ENCODE assay signal across 8 mouse cellular contexts in the genomic region with DNA sequence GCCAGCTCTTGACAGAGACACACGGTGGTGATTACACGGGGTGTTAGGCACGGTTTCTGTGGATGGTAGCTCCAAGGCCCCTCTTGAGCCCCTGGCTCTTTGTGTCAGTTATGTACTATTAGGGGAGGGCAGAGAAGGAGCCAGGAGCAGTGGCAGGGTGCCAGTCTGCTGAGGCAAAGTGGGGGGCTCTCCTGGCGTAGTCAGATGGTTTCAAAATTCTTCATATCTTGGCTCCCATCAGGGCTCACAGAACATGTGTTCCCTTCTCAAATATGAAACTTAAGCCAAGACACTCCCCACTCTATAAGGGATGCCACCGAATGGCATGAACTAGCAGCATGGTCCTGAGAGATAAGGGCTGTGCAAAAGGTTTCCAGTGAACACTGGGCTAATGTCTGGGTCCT. TPM values are rescaled to one million over a fixed set of nuclear protein-coding genes. Genes with fewer than 3 reads are reported as not detected.
A peak's percentile ranks its signal among the peaks of the same experiment; 100 is the strongest.
DNase-seq lines count a peak whose midpoint lies in the region; ATAC-seq and TF ChIP-seq lines count a peak whose summit lies in the region.

No protein-coding gene starts in this region.

- peaks cover 4% of the 10 kb centered on the region; the same call in 1 of the 2 replicates for H3K4me1 ChIP-seq in hindbrain, embryonic 12.5 days
- peaks cover 18% of the 10 kb centered on the region for H3K4me1 ChIP-seq in hindbrain, embryonic 10.5 days (replicated peaks)
- peaks cover 16 to 42% of the 10 kb centered on the region in 2 experiments for H3K4me1 ChIP-seq in MEL (ENCODE audit: control insufficient read depth in 1 of 2, insufficient read depth in 2 of 2, low read length in 2 of 2)
- peaks cover 37% of the 10 kb centered on the region for H3K4me1 ChIP-seq in liver, embryonic 16.5 days (ENCODE audit: control insufficient read depth, low read depth, low read length)
- H3K4me1 ChIP-seq in thymus, adult 2 months (replicated peaks; ENCODE audit: control insufficient read depth, insufficient read depth, low read length): no peaks in the 10 kb centered on the region

- TF ChIP-seq POLR2A in MEL (IDR thresholded peaks at IDR 0.05; ENCODE audit: control insufficient read depth in 1 of 2, insufficient read depth in 1 of 2, low read depth in 1 of 2, low read length in 2 of 2, poor library complexity in 1 of 2): no peak
- TF ChIP-seq POLR2A in thymus, adult 2 months (IDR thresholded peaks at IDR 0.05; ENCODE audit: control insufficient read depth, extremely low read depth, insufficient read depth, low read length, poor library complexity): no peak

- no peak overlapping the region for H3K9ac ChIP-seq in hindbrain, embryonic 12.5 days
- H3K9ac ChIP-seq in MEL (ENCODE audit: control insufficient read depth, low read depth, low read length, poor library complexity, severe bottlenecking): peak overlapping the region; percentile 1; the same call in 1 of the 2 replicates
- H3K9ac ChIP-seq in liver, embryonic 16.5 days (ENCODE audit: low read depth, low read length): peak overlapping the region; percentile 32

- TF ChIP-seq EP300 in MEL (IDR thresholded peaks at IDR 0.05; ENCODE audit: low read depth in 1 of 2, low read length in 2 of 2): peak; percentile 85 to 88

- no peak overlapping the region for H3K4me3 ChIP-seq in hindbrain, embryonic 12.5 days
- H3K4me3 ChIP-seq in hindbrain, embryonic 10.5 days: no peak overlapping the region
- H3K4me3 ChIP-seq in MEL (ENCODE audit: control insufficient read depth in 1 of 2, insufficient read depth in 1 of 2, low read depth in 2 of 2, low read length in 2 of 2): no peak overlapping the region
- peak overlapping the region; percentile 7; the same call in 1 of the 2 replicates for H3K4me3 ChIP-seq in liver, embryonic 16.5 days (ENCODE audit: low read depth, low read length)
- H3K4me3 ChIP-seq in thymus, adult 2 months (ENCODE audit: control insufficient read depth, insufficient read depth, low read length): no peak overlapping the region

- 0 out of 2 replicates have a peak, but pooled peaks cover 8% of the 10 kb centered on the region for H3K27me3 ChIP-seq in hindbrain, embryonic 12.5 days
- no peaks in the 10 kb centered on the region for H3K27me3 ChIP-seq in hindbrain, embryonic 10.5 days (ENCODE audit: insufficient read depth, poor library complexity, severe bottlenecking)
- no peaks in the 10 kb centered on the region for H3K27me3 ChIP-seq in MEL (ENCODE audit: control insufficient read depth in 1 of 2, insufficient read depth in 2 of 2, low read length in 2 of 2)
- no peaks in the 10 kb centered on the region for H3K27me3 ChIP-seq in liver, embryonic 16.5 days (ENCODE audit: control insufficient read depth, insufficient read depth, low read depth, low read length)
- no peaks in the 10 kb centered on the region for H3K27me3 ChIP-seq in thymus, adult 2 months (ENCODE audit: control insufficient read depth, insufficient read depth, low read length)

- no peaks in the 10 kb centered on the region for H3K79me2 ChIP-seq in MEL (ENCODE audit: control insufficient read depth, insufficient read depth, low read length, poor library complexity)

- no peaks in the 10 kb centered on the region for H3K9me3 ChIP-seq in hindbrain, embryonic 12.5 days (replicated peaks)
- H3K9me3 ChIP-seq in hindbrain, embryonic 10.5 days: no peaks in the 10 kb centered on the region; the same call in 1 of the 2 replicates
- H3K9me3 ChIP-seq in MEL (replicated peaks; ENCODE audit: insufficient read depth, low read length): no peaks in the 10 kb centered on the region
- H3K9me3 ChIP-seq in liver, embryonic 16.5 days (replicated peaks; ENCODE audit: control insufficient read depth, low read length): no peaks in the 10 kb centered on the region

- ATAC-seq in hindbrain, embryonic 12.5 days (ENCODE audit: low FRiP score): 0 out of 2 replicates have a peak, but pooled peaks have one; percentile 61
- ATAC-seq in erythroid progenitor cell, adult 5-6 weeks (replicated peaks; ENCODE audit: low FRiP score, poor library complexity, severe bottlenecking): peak; percentile 87
- peak; percentile 96 for ATAC-seq in liver, embryonic 16.5 days (ENCODE audit: low read depth)

- TF ChIP-seq RAD21 in MEL (IDR thresholded peaks at IDR 0.05; ENCODE audit: low read depth, low read length): no peak

- H3K36me3 ChIP-seq in hindbrain, embryonic 12.5 days: no peaks in the 10 kb centered on the region
- no peaks in the 10 kb centered on the region for H3K36me3 ChIP-seq in hindbrain, embryonic 10.5 days
- peaks cover 0 to 17% of the 10 kb centered on the region in 2 experiments; a peak in 2 of 4 replicates for H3K36me3 ChIP-seq in MEL (ENCODE audit: control insufficient read depth in 1 of 2, insufficient read depth in 2 of 2, low read length in 2 of 2)
- H3K36me3 ChIP-seq in liver, embryonic 16.5 days (ENCODE audit: control insufficient read depth, insufficient read depth): no peaks in the 10 kb centered on the region
- no peaks in the 10 kb centered on the region for H3K36me3 ChIP-seq in thymus, adult 2 months (ENCODE audit: control insufficient read depth, insufficient read depth, low read length)

- no peak overlapping the region for H3K4me2 ChIP-seq in hindbrain, embryonic 12.5 days (replicated peaks)
- peak overlapping the region; percentile 39 for H3K4me2 ChIP-seq in liver, embryonic 16.5 days (ENCODE audit: low read depth, low read length)

- H3K27ac ChIP-seq in hindbrain, embryonic 12.5 days: no peak overlapping the region
- no peak overlapping the region for H3K27ac ChIP-seq in hindbrain, embryonic 10.5 days
- peak overlapping the region; percentile 32; the same call in 1 of the 2 replicates for H3K27ac ChIP-seq in MEL (ENCODE audit: control insufficient read depth, low read depth, low read length)
- H3K27ac ChIP-seq in liver, embryonic 16.5 days (ENCODE audit: low read length): peak overlapping the region; percentile 83
- H3K27ac ChIP-seq in thymus, adult 2 months (ENCODE audit: control insufficient read depth, insufficient read depth, low read length): no peak overlapping the region

- TF ChIP-seq CTCF in MEL (IDR thresholded peaks at IDR 0.05 in 2 of 3, conservative IDR thresholded peaks at IDR 0.05 in 1 of 3; ENCODE audit: control insufficient read depth in 1 of 3, insufficient read depth in 1 of 3, low read depth in 2 of 3, low read length in 3 of 3, poor library complexity in 1 of 3, severe bottlenecking in 1 of 3): no peak
- TF ChIP-seq CTCF in thymus, adult 2 months (IDR thresholded peaks at IDR 0.05; ENCODE audit: borderline replicate concordance, control insufficient read depth, extremely low read depth, insufficient read depth, low read length, poor library complexity): no peak

- intact Hi-C loops in left cerebral cortex, postnatal 25 days (cut with DNase I): no loop called here

- DNase-seq in hindbrain, embryonic 10.5 days (ENCODE audit: low spot score): no peak
- DNase-seq in MEL (ENCODE audit: low read depth, low spot score): peak; percentile 87
- no peak for DNase-seq in adrenal gland, adult (ENCODE audit: inconsistent age in 2 of 2, low spot score in 1 of 2)
- no peak for DNase-seq in left cerebral cortex, postnatal 25 days (ENCODE audit: low spot score in 2 of 2)
- DNase-seq in thymus, adult 2 months: no peak

- 47% methylated on average over 5 of the region's 5 CpGs for WGBS in hindbrain, embryonic 12.5 days
- 62% methylated on average over 5 of the region's 5 CpGs for WGBS in hindbrain, embryonic 10.5 days
- 29% methylated on average over 5 of the region's 5 CpGs for WGBS in liver, embryonic 16.5 days (ENCODE audit: insufficient replicate concordance)
- WGBS in thymus, adult 2 months: 76% methylated on average over 5 of the region's 5 CpGs

TF ChIP-seq in MEL, 35 proteins besides CTCF, POLR2A, EP300 and RAD21 (continues in another document):
- no peak for TF ChIP-seq JUND (IDR thresholded peaks at IDR 0.05; ENCODE audit: low read depth, low read length)
- TF ChIP-seq HCFC1 (IDR thresholded peaks at IDR 0.05; ENCODE audit: low read depth, low read length): no peak
- TF ChIP-seq ELF1 (IDR thresholded peaks at IDR 0.05; ENCODE audit: low read depth, low read length): no peak
- TF ChIP-seq MAZ (IDR thresholded peaks at IDR 0.05; ENCODE audit: low read depth, low read length): no peak
- TF ChIP-seq NRF1 (IDR thresholded peaks at IDR 0.05; ENCODE audit: insufficient read depth, low read depth, low read length, poor library complexity, severe bottlenecking): no peak
- TF ChIP-seq E2F4 (IDR thresholded peaks at IDR 0.05; ENCODE audit: borderline replicate concordance, low read depth, low read length): no peak
- peak; percentile 60 for TF ChIP-seq RCOR1 (IDR thresholded peaks at IDR 0.05; ENCODE audit: low read depth, low read length)
- TF ChIP-seq UBTF (IDR thresholded peaks at IDR 0.05; ENCODE audit: borderline replicate concordance, insufficient read depth, low read depth, low read length): no peak
- TF ChIP-seq GATA1 (IDR thresholded peaks at IDR 0.05; ENCODE audit: low read depth, low read length): peak; percentile 90
- TF ChIP-seq ETS1 (IDR thresholded peaks at IDR 0.05; ENCODE audit: low read depth, low read length): peak; percentile 92
- no peak for TF ChIP-seq USF1 (IDR thresholded peaks at IDR 0.05; ENCODE audit: low read depth, low read length)
- no peak for TF ChIP-seq SMC3 (IDR thresholded peaks at IDR 0.05; ENCODE audit: low read depth, low read length)
- TF ChIP-seq MAX (IDR thresholded peaks at IDR 0.05; ENCODE audit: low read length): peak; percentile 49; the same call in 1 of the 2 replicates
- no peak for TF ChIP-seq GABPA (IDR thresholded peaks at IDR 0.05; ENCODE audit: low read depth, low read length)
- no peak for TF ChIP-seq BHLHE40 (IDR thresholded peaks at IDR 0.05; ENCODE audit: borderline replicate concordance, low read depth, low read length)
- TF ChIP-seq USF2 (IDR thresholded peaks at IDR 0.05; ENCODE audit: borderline replicate concordance in 1 of 2, insufficient read depth in 1 of 2, low read depth in 1 of 2, low read length in 2 of 2): no peak
- TF ChIP-seq POLR2AphosphoS5 (IDR thresholded peaks at IDR 0.05; ENCODE audit: borderline replicate concordance, low read depth, low read length): no peak

RNA-seq across cellular contexts. Expression of a gene that starts 20.8 kb away (rescaled TPM):
- polyA plus RNA-seq in hindbrain, embryonic 12.5 days (2016; fragmentation: Nextera tagmentation; extraction: Ambion mirVana): 31.1 and 31.4 TPM in 2 replicates
- polyA plus RNA-seq in hindbrain, embryonic 10.5 days (2016; fragmentation: Nextera tagmentation; extraction: Ambion mirVana): 21.2 and 22.7 TPM in 2 replicates
- total RNA-seq in MEL (2012; rRNA removed): 23.5 and 27.4 TPM in 2 replicates
- polyA plus RNA-seq in MEL (2012; ENCODE audit: insufficient read depth in 1 of 2, insufficient read length in 2 of 2, low read depth in 1 of 2, low replicate concordance in 2 of 2, missing spikeins in 1 of 2): 10 to 100 TPM in 1 of 2 experiments, not detected in 1; 26.7 TPM
- total RNA-seq in erythroid progenitor cell, adult 5-6 weeks (2015; ENCODE audit: low replicate concordance): 50.5 and 56.6 TPM in 2 replicates
- 81.6 and 90.9 TPM in 2 replicates for total RNA-seq in erythroid progenitor cell, adult 5-6 weeks (2017; ENCODE audit: low replicate concordance)
- 24.1 and 26.3 TPM in 2 replicates for polyA plus RNA-seq in liver, embryonic 16.5 days (2015; fragmentation: Nextera tagmentation; extraction: Ambion mirVana)
- 1 to 10 TPM; 6.8 to 7.1 TPM for total RNA-seq in left cerebral cortex, postnatal 25 days (2021)
- polyA plus RNA-seq in thymus, adult 2 months (2012; rRNA removed): 28.0 and 48.9 TPM in 2 replicates

Comparison
In these comparisons a context has a peak if more than half of its experiments do, and no peak if none do; other contexts are left out.
1. H3K27ac ChIP-seq: peak in MEL (single experiment) and liver, embryonic 16.5 days (single experiment); none in hindbrain, embryonic 12.5 days (single experiment), hindbrain, embryonic 10.5 days (single experiment) and thymus, adult 2 months (single experiment).
2. Peak in every context shown above with its lines, with median percentiles within 50 percentile points of each other: ATAC-seq.